Mouse (Mus musculus) adrenal gland, postnatal 14 days (tissue): ENCODE results near the gene D10Jhu81e. TPM values are rescaled to one million over a fixed set of nuclear protein-coding genes. Genes with fewer than 3 reads are reported as not detected.

Source experiments
- DNase-seq: peaks from one replicate; pipeline ENCODE4 v3.0.0; 2021; ENCODE audit warnings: mixed read lengths
- total RNA-seq: library from RNA; stranded (reverse); gene quantifications from 2 replicates; pipeline ENCODE4 v1.2.3, GENCODE M21; 2021

D10Jhu81e gene
- total RNA-seq, 1 experiment from 2014 or later: 251 TPM

- DNase-seq: peak; percentile 86
Measured at GRCm38 (mm10) chr10:78163923-78164322, 5.7 kb downstream of the D10Jhu81e start.

- DNase-seq: no peak
Measured at GRCm38 (mm10) chr10:78163241-78163640, 6.3 kb downstream of the D10Jhu81e start.

- DNase-seq: no peak
Measured at GRCm38 (mm10) chr10:78162646-78163045, 6.9 kb downstream of the D10Jhu81e start.

GRCm38 (mm10) chr10:78161096-78161495 is 8.5 kb downstream of the D10Jhu81e start:
- peak; percentile 68 for DNase-seq

GRCm38 (mm10) chr10:78160369-78161095 is 9.1 kb downstream of the D10Jhu81e start:
- DNase-seq: no peak

- peak; percentile 92 for DNase-seq
Measured at GRCm38 (mm10) chr10:78159906-78160305, 9.7 kb downstream of the D10Jhu81e start.

- peak; percentile 78 for DNase-seq
Measured at GRCm38 (mm10) chr10:78159252-78159878, 10.2 kb downstream of the D10Jhu81e start.

- peak; percentile 67 for DNase-seq
Measured at GRCm38 (mm10) chr10:78158041-78158440, 11.5 kb downstream of the D10Jhu81e start.

GRCm38 (mm10) chr10:78156926-78157325 is 12.7 kb downstream of the D10Jhu81e start:
- no peak for DNase-seq

GRCm38 (mm10) chr10:78148834-78149766 is 20.5 kb downstream of the D10Jhu81e start:
- no peak for DNase-seq

- no peak for DNase-seq
Measured at GRCm38 (mm10) chr10:78147908-78148441, 21.6 kb downstream of the D10Jhu81e start.

- no peak for DNase-seq
Measured at GRCm38 (mm10) chr10:78143727-78144505, 25.7 kb downstream of the D10Jhu81e start.

- no peak for DNase-seq
Measured at GRCm38 (mm10) chr10:78140843-78141242, 28.7 kb downstream of the D10Jhu81e start.

- no peak for DNase-seq
Measured at GRCm38 (mm10) chr10:78140251-78140600, 29.4 kb downstream of the D10Jhu81e start.

GRCm38 (mm10) chr10:78139572-78140250 is 29.9 kb downstream of the D10Jhu81e start:
- no peak for DNase-seq

GRCm38 (mm10) chr10:78138812-78139523 is 30.6 kb downstream of the D10Jhu81e start:
- DNase-seq: peak; percentile 48

- no peak for DNase-seq
Measured at GRCm38 (mm10) chr10:78137191-78137590, 32.4 kb downstream of the D10Jhu81e start.

- no peak for DNase-seq
Measured at GRCm38 (mm10) chr10:78135947-78136346, 33.6 kb downstream of the D10Jhu81e start.

GRCm38 (mm10) chr10:78134975-78135798 is 34.4 kb downstream of the D10Jhu81e start:
- peak; percentile 53 for DNase-seq
